Mouse (Mus musculus) limb, embryonic 14.5 days (tissue): ENCODE results near the gene Gm16485. TPM values are rescaled to one million over a fixed set of nuclear protein-coding genes. Genes with fewer than 3 reads are reported as not detected.

Source experiments
- ATAC-seq: fragments of 200-750 bp; cut with Nextera tagmentation; 2 replicates; pipeline ENCODE4 v1.8.0; 2017; ENCODE audit warnings: low read depth, moderate number of reproducible peaks, moderate TSS enrichment; ENCODE audit not compliant: low FRiP score
- DNase-seq: peaks from one replicate; pipeline ENCODE4 v3.0.0-alpha.2; 2015; ENCODE audit warnings: low spot score
- H3K27ac ChIP-seq: fragments of 300-500 bp; sonication (generic); replicated peaks from 2 replicates; pipeline ENCODE4 v1.5.1; 2014; ENCODE audit warnings: low read depth, mild to moderate bottlenecking, low read length, moderate library complexity, mixed read lengths
- H3K27me3 ChIP-seq: fragments of 300-500 bp; sonication (generic); 2 replicates; pipeline ENCODE4 v1.6.1; 2014; ENCODE audit warnings: low read length, mixed read lengths; ENCODE audit not compliant: control insufficient read depth, insufficient read depth
- H3K36me3 ChIP-seq: fragments of 300-500 bp; sonication (generic); 2 replicates; pipeline ENCODE4 v1.6.1; 2014; ENCODE audit warnings: mild to moderate bottlenecking, low read length, moderate library complexity, mixed read lengths; ENCODE audit not compliant: control insufficient read depth, insufficient read depth
- H3K4me1 ChIP-seq: fragments of 300-500 bp; sonication (generic); 2 replicates; pipeline ENCODE4 v1.6.1; 2014; ENCODE audit warnings: antibody characterized with exemption, low read length, mixed read lengths; ENCODE audit not compliant: control insufficient read depth, insufficient read depth
- H3K4me2 ChIP-seq: fragments of 300-500 bp; sonication (generic); replicated peaks from 2 replicates; pipeline ENCODE4 v1.6.1; 2014; ENCODE audit warnings: low read depth, mild to moderate bottlenecking, low read length, moderate library complexity; ENCODE audit not compliant: severe bottlenecking
- H3K4me3 ChIP-seq: fragments of 300-500 bp; sonication (generic); replicated peaks from 2 replicates; pipeline ENCODE4 v1.5.1; 2014; ENCODE audit warnings: low read length
- H3K9ac ChIP-seq: fragments of 300-500 bp; sonication (generic); 2 replicates; pipeline ENCODE4 v1.6.1; 2014; ENCODE audit warnings: mild to moderate bottlenecking, low read depth, low read length, moderate library complexity; ENCODE audit not compliant: severe bottlenecking
- H3K9me3 ChIP-seq: fragments of 300-500 bp; sonication (generic); 2 replicates; pipeline ENCODE4 v1.6.1; 2016; ENCODE audit warnings: low read length; ENCODE audit not compliant: control insufficient read depth
- POLR2A ChIP-seq: fragments of 200-500 bp; IDR thresholded peaks from 2 replicates; pipeline ENCODE4 v1.8.0; 2012; ENCODE audit warnings: inconsistent platforms, mild to moderate bottlenecking, moderate library complexity, borderline replicate concordance; ENCODE audit not compliant: insufficient read depth, insufficient read length; ENCODE audit errors: extremely low read depth
- WGBS: fragments of 180-500 bp; shearing (Covaris S2); extraction: QIAGEN DNeasy Blood & Tissue Kit; methylation state at CpG from one replicate; pipeline ENCODE4 v1.1.7; 2014; 5-methylcytosine and 5-hydroxymethylcytosine counted together
- polyA plus RNA-seq, 2 experiments: library from polyadenylated mRNA; depleted of rRNA in 1 of 2; stranded (reverse) in 1 of 2; unstranded in 1 of 2; fragments of >200 nt; fragmentation: Nextera tagmentation in 1 of 2; extraction: Ambion mirVana in 1 of 2; gene quantifications; 2 replicates each; pipeline versions ENCODE4 v1.2.1 to v1.2.3; 2012 to 2014

Gm16485 gene
- polyA plus RNA-seq (2012; rRNA removed): 0.26 and 0.27 TPM in 2 replicates
- 0.18 and 0.21 TPM in 2 replicates for polyA plus RNA-seq (2014; fragmentation: Nextera tagmentation; extraction: Ambion mirVana)

DNA sequence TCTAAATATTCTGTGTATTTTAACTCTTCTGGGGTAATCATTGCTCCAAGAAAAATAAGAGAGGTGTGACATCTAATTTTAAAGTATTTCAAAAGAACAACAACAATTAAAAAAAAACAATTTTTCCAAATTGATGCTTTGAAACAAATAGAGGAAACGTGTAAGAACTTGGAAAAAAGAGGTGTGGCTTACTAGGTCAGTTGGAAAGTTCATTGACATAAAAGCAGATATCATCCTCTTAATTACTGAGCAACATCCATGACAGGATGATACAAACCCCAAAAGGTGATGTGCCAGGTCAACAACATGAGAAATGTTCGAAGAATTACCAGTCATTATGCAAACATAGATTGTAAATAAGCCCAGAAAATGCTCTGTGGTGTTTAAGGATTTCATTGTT is at the start of gene Gm16485:
Gene Gm16485, plus strand, starts transcription at position 301 of the 400 bp plus-strand sequence.
- H3K9ac ChIP-seq: no peak within 1 kb of the TSS
- H3K4me3 ChIP-seq: no peak within 1 kb of the TSS
- H3K4me1 ChIP-seq: no peaks in the 10 kb centered on the region
- no peaks in the 10 kb centered on the region for H3K27me3 ChIP-seq
- no peak within 1 kb of the TSS for H3K4me2 ChIP-seq
- no peak for DNase-seq
- H3K9me3 ChIP-seq: no peaks in the 10 kb centered on the region
- H3K27ac ChIP-seq: no peak within 1 kb of the TSS
- no peaks in the 10 kb centered on the region for H3K36me3 ChIP-seq
- 75% methylated on average over 2 of the region's 2 CpGs for WGBS
- no peak for ATAC-seq
- no peak for TF ChIP-seq POLR2A

DNA sequence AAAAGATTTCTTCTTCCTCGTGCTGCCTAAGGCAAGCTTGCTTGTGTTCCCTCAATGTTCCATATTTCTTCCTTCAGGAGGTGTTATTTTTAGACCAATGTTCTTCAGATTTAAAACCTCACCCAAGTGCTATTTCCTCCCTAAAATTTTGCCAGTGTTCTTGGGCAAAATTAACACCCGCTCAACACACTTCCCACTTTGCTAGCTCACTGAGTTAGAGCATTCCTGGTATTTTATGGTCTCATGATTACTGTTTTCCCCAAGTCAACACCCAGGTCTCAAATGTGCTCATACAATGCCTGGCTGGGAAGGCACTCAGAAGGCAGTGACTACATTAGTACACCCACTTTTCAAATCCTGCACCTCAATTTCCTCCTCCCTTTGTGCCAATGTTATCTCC is 44.0 kb upstream of the Gm16485 start:
- no peak for TF ChIP-seq POLR2A
- Histone ChIP-seq H3K4me3 (no peak overlapping the region), H3K9ac (no peak overlapping the region), H3K4me2 (no peak overlapping the region), H3K36me3 (no peaks in the 10 kb centered on the region), H3K27ac (no peak overlapping the region), H3K27me3 (no peaks in the 10 kb centered on the region), H3K4me1 (no peaks in the 10 kb centered on the region), H3K9me3 (no peaks in the 10 kb centered on the region)
- WGBS: 72% methylated on average over 2 of the region's 2 CpGs
- ATAC-seq (no peak), DNase-seq (no peak)

- Histone ChIP-seq H3K9ac (no peak overlapping the region), H3K4me1 (no peaks in the 10 kb centered on the region), H3K27me3 (no peaks in the 10 kb centered on the region), H3K27ac (no peak overlapping the region), H3K4me3 (no peak overlapping the region), H3K36me3 (no peaks in the 10 kb centered on the region), H3K4me2 (no peak overlapping the region), H3K9me3 (no peaks in the 10 kb centered on the region)
- TF ChIP-seq POLR2A: no peak
- ATAC-seq (no peak), DNase-seq (no peak)
- WGBS: 32% methylated on average over 1 of the region's 1 CpGs
Measured at GRCm38 (mm10) chr9:8937753-8938152, 33.8 kb upstream of the Gm16485 start.

DNA sequence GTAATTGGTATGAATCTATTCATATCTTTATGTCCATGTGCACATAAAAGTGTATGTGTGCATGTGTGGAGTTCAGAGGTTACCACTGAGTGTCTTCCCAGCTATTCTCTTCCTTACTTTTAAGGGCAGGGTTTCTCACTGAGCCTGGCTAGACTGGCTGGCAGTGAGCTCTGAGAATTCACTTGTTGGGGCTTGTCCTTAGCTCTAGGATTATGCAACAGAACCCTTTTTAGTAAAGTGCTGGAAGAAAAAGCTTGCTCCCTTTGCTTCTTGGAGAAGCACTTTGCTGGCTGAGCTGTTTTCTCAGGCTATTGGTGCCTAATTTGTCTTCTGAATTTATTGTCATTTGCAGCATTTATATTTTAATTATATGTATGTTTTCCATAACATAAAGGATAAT is 18.3 kb upstream of the Gm16485 start:
- Histone ChIP-seq H3K9ac (no peak overlapping the region), H3K36me3 (no peaks in the 10 kb centered on the region), H3K4me3 (no peak overlapping the region), H3K9me3 (no peaks in the 10 kb centered on the region), H3K4me1 (no peaks in the 10 kb centered on the region), H3K27ac (no peak overlapping the region), H3K27me3 (no peaks in the 10 kb centered on the region), H3K4me2 (no peak overlapping the region)
- no peak for DNase-seq
- no peak for ATAC-seq
- TF ChIP-seq POLR2A: no peak

GRCm38 (mm10) chr9:8964512-8965133 is 7.0 kb upstream of the Gm16485 start:
- Histone ChIP-seq H3K27me3 (no peaks in the 10 kb centered on the region), H3K27ac (no peak overlapping the region), H3K9me3 (no peaks in the 10 kb centered on the region), H3K4me3 (no peak overlapping the region), H3K36me3 (no peaks in the 10 kb centered on the region), H3K4me1 (no peaks in the 10 kb centered on the region), H3K9ac (no peak overlapping the region), H3K4me2 (no peak overlapping the region)
- DNase-seq (no peak), ATAC-seq (no peak)
- WGBS: 66% methylated on average over 8 of the region's 8 CpGs
- no peak for TF ChIP-seq POLR2A

DNA sequence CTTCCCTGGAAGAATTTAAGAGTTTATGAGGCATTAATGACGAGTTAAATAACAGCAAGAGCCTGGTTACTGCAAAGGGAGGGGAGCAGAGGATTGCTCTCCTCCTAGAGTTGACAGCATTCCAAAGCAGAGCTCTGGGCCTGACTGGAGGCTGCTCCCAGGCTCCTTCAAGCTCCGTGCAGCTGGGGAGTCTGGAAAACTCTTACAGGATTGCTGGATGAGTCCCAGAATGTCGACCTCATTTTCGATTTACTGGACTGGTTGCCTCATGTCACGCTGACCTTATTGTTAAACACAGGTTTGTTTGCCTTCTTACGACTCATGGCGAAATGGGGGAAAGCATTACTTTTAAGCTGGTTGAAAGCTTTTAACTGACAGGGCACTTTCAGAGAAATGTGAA is 1.4 kb upstream of the Gm16485 start:
- Histone ChIP-seq H3K4me3 (no peak overlapping the region), H3K9me3 (no peaks in the 10 kb centered on the region), H3K4me1 (no peaks in the 10 kb centered on the region), H3K4me2 (no peak overlapping the region), H3K27me3 (no peaks in the 10 kb centered on the region), H3K9ac (no peak overlapping the region), H3K36me3 (no peaks in the 10 kb centered on the region), H3K27ac (no peak overlapping the region)
- TF ChIP-seq POLR2A: no peak
- ATAC-seq (peak; percentile 55), DNase-seq (peak; percentile 70)
- 39% methylated on average over 7 of the region's 7 CpGs for WGBS
